Mouse (Mus musculus): Measurements from ENCODE around the gene Pdcd2l. TPM values are rescaled to one million over a fixed set of nuclear protein-coding genes. Genes with fewer than 3 reads are reported as not detected.

Gene Pdcd2l
- total and polyA plus RNA-seq, 3 experiments, result 27.9 to 51.6 (median 39.5) TPM

DNA sequence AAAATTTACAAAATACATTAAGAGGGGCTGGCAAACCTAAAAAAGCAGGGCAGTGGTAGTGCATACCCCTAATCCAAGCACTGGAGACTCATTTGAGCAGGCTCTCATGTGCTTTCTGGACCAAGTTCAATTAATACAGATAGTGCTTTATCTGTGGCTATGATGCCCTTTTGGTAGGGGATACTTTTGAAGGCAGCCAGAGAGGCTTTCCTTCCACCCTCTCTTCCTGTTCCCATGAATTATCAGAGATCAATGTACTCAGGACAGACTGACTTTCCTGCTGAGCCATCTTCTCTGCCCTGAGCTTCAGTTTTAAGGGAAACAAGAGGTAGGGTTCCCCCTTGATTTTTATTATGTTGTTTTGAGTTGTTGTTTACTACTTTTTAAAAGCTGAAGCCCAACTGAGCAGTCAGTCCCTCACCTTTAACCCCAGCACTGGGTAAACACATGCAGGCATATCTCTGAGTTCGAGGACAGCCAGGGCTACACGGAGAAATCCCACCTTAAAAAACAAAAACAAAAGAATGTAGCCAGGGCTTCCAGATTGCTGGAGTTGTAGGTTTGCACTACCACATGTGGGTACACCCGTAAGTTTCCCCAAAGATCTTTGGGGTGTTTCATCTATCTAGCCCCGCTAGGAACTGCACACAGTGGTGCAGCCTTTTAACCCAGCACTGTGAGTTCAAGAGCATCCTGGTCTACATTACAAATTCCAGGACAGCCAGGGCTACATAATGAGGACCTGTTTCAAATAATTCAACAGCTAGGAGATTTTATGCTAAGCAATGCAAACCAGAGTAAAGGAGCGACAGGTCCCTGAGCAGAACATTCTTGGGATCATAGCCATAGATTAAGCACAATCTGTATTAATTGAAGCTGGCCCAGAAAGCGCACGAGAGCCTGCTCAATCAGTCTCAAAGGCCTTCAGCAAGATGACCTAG, 36.6 kb upstream of the Pdcd2l start:
- TF ChIP-seq ZKSCAN1 (IDR thresholded peaks at IDR 0.05; ENCODE audit: borderline replicate concordance, low read depth, low read length), result no peak
- no peak for TF ChIP-seq MYC (IDR thresholded peaks at IDR 0.05; ENCODE audit: low read depth, low read length)
- TF ChIP-seq TBP (conservative IDR thresholded peaks at IDR 0.05; ENCODE audit: low read depth, low read length), result no peak
- TF ChIP-seq RCOR1 (conservative IDR thresholded peaks at IDR 0.05; ENCODE audit: low read depth, low read length), result no peak
- 0 out of 2 replicates have a peak, but pooled peaks have one; percentile 34 for TF ChIP-seq MAX (IDR thresholded peaks at IDR 0.05; ENCODE audit: low read length)
- TF ChIP-seq POLR2A (IDR thresholded peaks at IDR 0.05; ENCODE audit: low read depth, low read length), result no peak
- TF ChIP-seq IRF4 (IDR thresholded peaks at IDR 0.05; ENCODE audit: low read depth, low read length), result no peak
- no peak for TF ChIP-seq ZMIZ1 (IDR thresholded peaks at IDR 0.05; ENCODE audit: low read depth, low read length)
- no peak for TF ChIP-seq EP300 (IDR thresholded peaks at IDR 0.05; ENCODE audit: low read length)
- TF ChIP-seq ZC3H11A (IDR thresholded peaks at IDR 0.05; ENCODE audit: low read depth, low read length), result no peak
- TF ChIP-seq NRF1 (IDR thresholded peaks at IDR 0.05; ENCODE audit: low read depth, low read length), result no peak
- no peak for TF ChIP-seq JUN (IDR thresholded peaks at IDR 0.05; ENCODE audit: insufficient read depth, low read depth, low read length)
- no peak for TF ChIP-seq PAX5 (IDR thresholded peaks at IDR 0.05; ENCODE audit: low read length)
- TF ChIP-seq KAT2A (IDR thresholded peaks at IDR 0.05; ENCODE audit: insufficient replicate concordance, low read length), result no peak
- TF ChIP-seq UBTF (IDR thresholded peaks at IDR 0.05; ENCODE audit: low read depth, low read length), result 0 out of 2 replicates have a peak, but pooled peaks have one; percentile 58
- no peak for TF ChIP-seq NELFE (IDR thresholded peaks at IDR 0.05; ENCODE audit: low read depth, low read length)
- TF ChIP-seq SIN3A (IDR thresholded peaks at IDR 0.05; ENCODE audit: low read length), result 0 out of 2 replicates have a peak, but pooled peaks have one; percentile 39
- peak; percentile 21; the same call in 1 of the 2 replicates for TF ChIP-seq MEF2A (IDR thresholded peaks at IDR 0.05; ENCODE audit: borderline replicate concordance, low read depth, low read length)
- TF ChIP-seq MAFK (IDR thresholded peaks at IDR 0.05; ENCODE audit: insufficient replicate concordance, low read length), result no peak
- no peak for TF ChIP-seq ETS1 (conservative IDR thresholded peaks at IDR 0.05; ENCODE audit: low read depth, low read length)
- no peak for TF ChIP-seq HCFC1 (IDR thresholded peaks at IDR 0.05; ENCODE audit: low read depth, low read length)
- no peak for TF ChIP-seq RAD21 (IDR thresholded peaks at IDR 0.05; ENCODE audit: low read depth, low read length)
- peak; percentile 23; the same call in 1 of the 2 replicates for TF ChIP-seq MXI1 (IDR thresholded peaks at IDR 0.05; ENCODE audit: low read depth, low read length)
- no peak for TF ChIP-seq ZNF384 (IDR thresholded peaks at IDR 0.05; ENCODE audit: low read depth, low read length)
- TF ChIP-seq E2F4 (IDR thresholded peaks at IDR 0.05; ENCODE audit: insufficient replicate concordance, low read depth, low read length), result no peak
- TF ChIP-seq MAZ (IDR thresholded peaks at IDR 0.05; ENCODE audit: low read depth, low read length), result 0 out of 2 replicates have a peak, but pooled peaks have one; percentile 51
- TF ChIP-seq GABPA (IDR thresholded peaks at IDR 0.05; ENCODE audit: insufficient replicate concordance, low read depth, low read length), result no peak
- TF ChIP-seq USF2 (conservative IDR thresholded peaks at IDR 0.05; ENCODE audit: low read depth, low read length), result no peak
- no peak for TF ChIP-seq TCF12 (IDR thresholded peaks at IDR 0.05; ENCODE audit: low read depth, low read length)
- TF ChIP-seq BHLHE40 (IDR thresholded peaks at IDR 0.05; ENCODE audit: low read depth, low read length), result no peak
- TF ChIP-seq ELF1 (IDR thresholded peaks at IDR 0.05; ENCODE audit: low read depth, low read length), result no peak
- no peak for TF ChIP-seq SMC3 (IDR thresholded peaks at IDR 0.05; ENCODE audit: low read depth, low read length)
- TF ChIP-seq CTCF (conservative IDR thresholded peaks at IDR 0.05 in 1 of 2, IDR thresholded peaks at IDR 0.05 in 1 of 2; ENCODE audit: low read depth in 2 of 2, low read length in 2 of 2), result no peak
- no peak for TF ChIP-seq USF1 (IDR thresholded peaks at IDR 0.05; ENCODE audit: low read depth, low read length)
- no peak for TF ChIP-seq CHD2 (IDR thresholded peaks at IDR 0.05; ENCODE audit: low read length)
- TF ChIP-seq JUND (conservative IDR thresholded peaks at IDR 0.05; ENCODE audit: low read depth, low read length), result no peak
- no peak; the same call in 1 of the 2 replicates for TF ChIP-seq POLR2AphosphoS2 (IDR thresholded peaks at IDR 0.05; ENCODE audit: low read depth, low read length)
- peak; percentile 58; the same call in 1 of the 2 replicates for TF ChIP-seq CHD1 (IDR thresholded peaks at IDR 0.05; ENCODE audit: low read depth, low read length)
- dilution Hi-C loops (cut with MboI; ENCODE audit: extremely low pct_ligation_motif_present, extremely low pct_unique_long_range_greater_than_20kb, low sequenced_read_pairs) (no loop called here), in situ Hi-C loops (cut with MboI; ENCODE audit: low pct_ligation_motif_present, low pct_unique_long_range_greater_than_20kb, low sequenced_read_pairs) (loop anchor here (5.0 kb wide), 1 partner anchor 66 kb away; the partner anchor contains the start of gene Uba2)
- Histone ChIP-seq H3K9me3 (replicated peaks; ENCODE audit: low read length) (no peaks in the 10 kb centered on the region), H3K27ac (ENCODE audit: insufficient read depth, low read depth) (peak overlapping the region; percentile 86), H3K9ac (ENCODE audit: insufficient read depth, low read depth) (peak overlapping the region; percentile 93), H3K4me1 (ENCODE audit: control insufficient read depth in 1 of 2, insufficient read depth in 2 of 2) (peaks cover 3 to 43% of the 10 kb centered on the region in 2 experiments), H3K79me2 (replicated peaks; ENCODE audit: control insufficient read depth, extremely low read depth, insufficient read depth, poor library complexity, severe bottlenecking) (peaks cover 19% of the 10 kb centered on the region), H3K4me3 (replicated peaks in 1 of 3; ENCODE audit: low read depth in 2 of 3, low read length in 2 of 3, poor library complexity in 1 of 3) (peak overlapping the region; percentile 55 to 78 (median 75)), H3K27me3 (replicated peaks) (no peaks in the 10 kb centered on the region), H3K4me2 (ENCODE audit: insufficient read depth, low read depth, poor library complexity, severe bottlenecking) (peak overlapping the region; percentile 96), H3K36me3 (replicated peaks in 1 of 2; ENCODE audit: control insufficient read depth in 1 of 2, insufficient read depth in 1 of 2, low read length in 1 of 2) (peaks cover 8 to 27% of the 10 kb centered on the region in 2 experiments)
- peak; percentile 27 for DNase-seq (ENCODE audit: extremely low read depth)

Data from CH12.LX (cell line).